Mouse (Mus musculus): ENCODE results near the gene Sptlc2. TPM values are rescaled to one million over a fixed set of nuclear protein-coding genes. Genes with fewer than 3 reads are reported as not detected.

Sptlc2 gene
- polyA plus RNA-seq, 1 experiment from 2014 or later: 131 TPM

- no peak overlapping the region for H3K27ac ChIP-seq
- no peaks in the 10 kb centered on the region for H3K9me3 ChIP-seq (replicated peaks; ENCODE audit: low read length)
- H3K27me3 ChIP-seq (ENCODE audit: insufficient read depth, low read length): no peaks in the 10 kb centered on the region
- no peak overlapping the region for H3K9ac ChIP-seq (ENCODE audit: low read depth, low read length)
- WGBS: 43% methylated on average over 13 of the region's 13 CpGs
- TF ChIP-seq CTCF (IDR thresholded peaks at IDR 0.05; ENCODE audit: low read depth): no peak
- DNase-seq (ENCODE audit: low spot score) (no peak), ATAC-seq (replicated peaks; ENCODE audit: low FRiP score, low read depth) (no peak)
- no peaks in the 10 kb centered on the region for H3K4me1 ChIP-seq (replicated peaks; ENCODE audit: insufficient read depth, low read length)
- H3K4me3 ChIP-seq (replicated peaks; ENCODE audit: low read depth, low read length): no peak overlapping the region
- peaks cover 11% of the 10 kb centered on the region; the same call in 1 of the 2 replicates for H3K36me3 ChIP-seq (ENCODE audit: insufficient read depth, low read length)
- no peak overlapping the region for H3K4me2 ChIP-seq (ENCODE audit: low read length)
Measured at GRCm38 (mm10) chr12:87305767-87306583, 82.2 kb downstream of the Sptlc2 start.

- Histone ChIP-seq H3K9ac (ENCODE audit: low read depth, low read length) (no peak overlapping the region), H3K27me3 (ENCODE audit: insufficient read depth, low read length) (0 out of 2 replicates have a peak, but pooled peaks cover 4% of the 10 kb centered on the region), H3K36me3 (ENCODE audit: insufficient read depth, low read length) (no peaks in the 10 kb centered on the region), H3K4me3 (replicated peaks; ENCODE audit: low read depth, low read length) (no peak overlapping the region), H3K9me3 (replicated peaks; ENCODE audit: low read length) (no peaks in the 10 kb centered on the region), H3K4me1 (replicated peaks; ENCODE audit: insufficient read depth, low read length) (no peaks in the 10 kb centered on the region), H3K27ac (no peak overlapping the region), H3K4me2 (ENCODE audit: low read length) (no peak overlapping the region)
- no peak for TF ChIP-seq CTCF (IDR thresholded peaks at IDR 0.05; ENCODE audit: low read depth)
- WGBS: 59% methylated on average over 4 of the region's 4 CpGs
- no peak for ATAC-seq (replicated peaks; ENCODE audit: low FRiP score, low read depth)
- DNase-seq (ENCODE audit: low spot score): no peak
Measured at GRCm38 (mm10) chr12:87301189-87301588, 87.0 kb downstream of the Sptlc2 start.

GRCm38 (mm10) chr12:87300441-87300690 is 87.8 kb downstream of the Sptlc2 start:
- no peaks in the 10 kb centered on the region for H3K36me3 ChIP-seq (ENCODE audit: insufficient read depth, low read length)
- DNase-seq (ENCODE audit: low spot score) (no peak), ATAC-seq (replicated peaks; ENCODE audit: low FRiP score, low read depth) (no peak)
- H3K9me3 ChIP-seq (replicated peaks; ENCODE audit: low read length): no peaks in the 10 kb centered on the region
- TF ChIP-seq CTCF (IDR thresholded peaks at IDR 0.05; ENCODE audit: low read depth): no peak
- H3K9ac ChIP-seq (ENCODE audit: low read depth, low read length): peak overlapping the region; percentile 68
- H3K4me2 ChIP-seq (ENCODE audit: low read length): peak overlapping the region; percentile 99
- H3K4me1 ChIP-seq (replicated peaks; ENCODE audit: insufficient read depth, low read length): no peaks in the 10 kb centered on the region
- H3K27ac ChIP-seq: no peak overlapping the region
- WGBS: under 1% methylated on average over 9 of the region's 9 CpGs
- H3K27me3 ChIP-seq (ENCODE audit: insufficient read depth, low read length): 0 out of 2 replicates have a peak, but pooled peaks cover 4% of the 10 kb centered on the region
- H3K4me3 ChIP-seq (replicated peaks; ENCODE audit: low read depth, low read length): peak overlapping the region; percentile 75

- Histone ChIP-seq H3K4me3 (replicated peaks; ENCODE audit: low read depth, low read length) (peak within 1 kb of the TSS; percentile 75), H3K4me1 (replicated peaks; ENCODE audit: insufficient read depth, low read length) (no peaks in the 10 kb centered on the region), H3K36me3 (ENCODE audit: insufficient read depth, low read length) (no peaks in the 10 kb centered on the region), H3K9ac (ENCODE audit: low read depth, low read length) (peak within 1 kb of the TSS; percentile 68), H3K27me3 (ENCODE audit: insufficient read depth, low read length) (0 out of 2 replicates have a peak, but pooled peaks cover 4% of the 10 kb centered on the region), H3K4me2 (ENCODE audit: low read length) (peak within 1 kb of the TSS; percentile 99), H3K9me3 (replicated peaks; ENCODE audit: low read length) (no peaks in the 10 kb centered on the region), H3K27ac (no peak within 1 kb of the TSS)
- ATAC-seq (replicated peaks; ENCODE audit: low FRiP score, low read depth): peak; percentile 71
- TF ChIP-seq CTCF (IDR thresholded peaks at IDR 0.05; ENCODE audit: low read depth): no peak
- under 1% methylated on average over 72 of the region's 86 CpGs for WGBS
- peak; percentile 22 for DNase-seq (ENCODE audit: low spot score)
Measured at GRCm38 (mm10) chr12:87299657-87300440, 88.3 kb downstream of the Sptlc2 start, which contains the start of gene Ism2. Gene Ism2 (minus strand): TSS chr12:87299705.

GRCm38 (mm10) chr12:87299037-87299656 is 89.0 kb downstream of the Sptlc2 start:
- Histone ChIP-seq H3K9ac (ENCODE audit: low read depth, low read length) (peak overlapping the region; percentile 68), H3K4me3 (replicated peaks; ENCODE audit: low read depth, low read length) (peak overlapping the region; percentile 75), H3K27ac (no peak overlapping the region), H3K4me2 (ENCODE audit: low read length) (peak overlapping the region; percentile 99), H3K4me1 (replicated peaks; ENCODE audit: insufficient read depth, low read length) (no peaks in the 10 kb centered on the region), H3K36me3 (ENCODE audit: insufficient read depth, low read length) (no peaks in the 10 kb centered on the region), H3K9me3 (replicated peaks; ENCODE audit: low read length) (no peaks in the 10 kb centered on the region), H3K27me3 (ENCODE audit: insufficient read depth, low read length) (0 out of 2 replicates have a peak, but pooled peaks cover 4% of the 10 kb centered on the region)
- peak; percentile 19; the same call in 1 of the 2 replicates for ATAC-seq (replicated peaks; ENCODE audit: low FRiP score, low read depth)
- TF ChIP-seq CTCF (IDR thresholded peaks at IDR 0.05; ENCODE audit: low read depth): no peak; the same call in 1 of the 2 replicates
- 9% methylated on average over 29 of the region's 29 CpGs for WGBS
- no peak for DNase-seq (ENCODE audit: low spot score)

- no peak overlapping the region for H3K9ac ChIP-seq (ENCODE audit: low read depth, low read length)
- no peak overlapping the region for H3K4me2 ChIP-seq (ENCODE audit: low read length)
- H3K27ac ChIP-seq: no peak overlapping the region
- DNase-seq (ENCODE audit: low spot score) (no peak), ATAC-seq (replicated peaks; ENCODE audit: low FRiP score, low read depth) (peak; percentile 63; the same call in 1 of the 2 replicates)
- no peak overlapping the region for H3K4me3 ChIP-seq (replicated peaks; ENCODE audit: low read depth, low read length)
- WGBS: 72% methylated on average over 6 of the region's 6 CpGs
- H3K27me3 ChIP-seq (ENCODE audit: insufficient read depth, low read length): no peaks in the 10 kb centered on the region
- no peak for TF ChIP-seq CTCF (IDR thresholded peaks at IDR 0.05; ENCODE audit: low read depth)
- H3K4me1 ChIP-seq (replicated peaks; ENCODE audit: insufficient read depth, low read length): no peaks in the 10 kb centered on the region
- no peaks in the 10 kb centered on the region for H3K9me3 ChIP-seq (replicated peaks; ENCODE audit: low read length)
- no peaks in the 10 kb centered on the region for H3K36me3 ChIP-seq (ENCODE audit: insufficient read depth, low read length)
Measured at GRCm38 (mm10) chr12:87293934-87294333, 94.2 kb downstream of the Sptlc2 start.
